Mouse (Mus musculus): ENCODE measurements at regions not wholly inside any gene's neighbourhood (a gene's known extent, or its start where the extent isn't known, plus 50 kb on each side); places are given as distances from the start of the nearest gene placed in this dataset.
A peak's percentile ranks its signal among the peaks of the same experiment; 100 is the strongest.

DNA sequence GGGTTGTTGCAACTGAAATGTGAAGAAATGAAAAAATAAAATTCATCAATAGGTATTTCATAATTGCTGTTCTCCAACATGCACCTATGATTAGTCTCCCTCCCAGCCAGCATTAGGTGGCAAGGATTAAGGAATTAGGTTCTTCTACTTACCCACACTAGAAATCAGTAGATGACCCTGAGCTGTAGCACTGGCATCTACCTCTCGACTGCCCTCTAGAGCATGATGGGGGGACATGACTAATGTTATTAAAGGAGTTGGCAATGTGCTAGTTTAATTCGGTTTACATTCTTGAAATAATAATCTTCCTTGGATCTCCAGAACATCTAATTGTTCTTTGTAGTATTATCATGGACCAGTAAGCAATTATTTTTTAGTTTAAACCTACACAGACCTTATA, 370.9 kb downstream of the Dcdc2c start:
- H3K9ac ChIP-seq = no peak overlapping the region
- no peaks in the 10 kb centered on the region for H3K4me1 ChIP-seq (replicated peaks)
- WGBS = 57% methylated on average over 2 of the region's 2 CpGs
- ATAC-seq (replicated peaks; ENCODE audit: insufficient number of reproducible peaks, insufficient read depth, low FRiP score, low read depth) = no peak
- no peak overlapping the region for H3K4me3 ChIP-seq
- no peaks in the 10 kb centered on the region for H3K9me3 ChIP-seq (replicated peaks)
- no peaks in the 10 kb centered on the region for H3K27me3 ChIP-seq
- no peaks in the 10 kb centered on the region for H3K36me3 ChIP-seq
- H3K4me2 ChIP-seq = no peak overlapping the region
- H3K27ac ChIP-seq = no peak overlapping the region

GRCm38 (mm10) chr12:28176016-28176415, 376.2 kb downstream of the Dcdc2c start:
- H3K9ac ChIP-seq = no peak overlapping the region
- no peak overlapping the region for H3K4me3 ChIP-seq
- no peaks in the 10 kb centered on the region for H3K4me1 ChIP-seq (replicated peaks)
- H3K9me3 ChIP-seq (replicated peaks) = no peaks in the 10 kb centered on the region
- no peaks in the 10 kb centered on the region for H3K27me3 ChIP-seq
- no peaks in the 10 kb centered on the region for H3K36me3 ChIP-seq
- H3K4me2 ChIP-seq = no peak overlapping the region
- no peak overlapping the region for H3K27ac ChIP-seq
- 41% methylated on average over 3 of the region's 3 CpGs for WGBS
- no peak for ATAC-seq (replicated peaks; ENCODE audit: insufficient number of reproducible peaks, insufficient read depth, low FRiP score, low read depth)

GRCm38 (mm10) chr12:28174078-28174477, 378.1 kb downstream of the Dcdc2c start:
- Histone ChIP-seq H3K27me3 (no peaks in the 10 kb centered on the region), H3K9ac (no peak overlapping the region), H3K36me3 (no peaks in the 10 kb centered on the region), H3K27ac (no peak overlapping the region), H3K4me2 (no peak overlapping the region), H3K4me1 (replicated peaks) (no peaks in the 10 kb centered on the region), H3K4me3 (no peak overlapping the region), H3K9me3 (replicated peaks) (no peaks in the 10 kb centered on the region)
- ATAC-seq (replicated peaks; ENCODE audit: insufficient number of reproducible peaks, insufficient read depth, low FRiP score, low read depth) = no peak

DNA sequence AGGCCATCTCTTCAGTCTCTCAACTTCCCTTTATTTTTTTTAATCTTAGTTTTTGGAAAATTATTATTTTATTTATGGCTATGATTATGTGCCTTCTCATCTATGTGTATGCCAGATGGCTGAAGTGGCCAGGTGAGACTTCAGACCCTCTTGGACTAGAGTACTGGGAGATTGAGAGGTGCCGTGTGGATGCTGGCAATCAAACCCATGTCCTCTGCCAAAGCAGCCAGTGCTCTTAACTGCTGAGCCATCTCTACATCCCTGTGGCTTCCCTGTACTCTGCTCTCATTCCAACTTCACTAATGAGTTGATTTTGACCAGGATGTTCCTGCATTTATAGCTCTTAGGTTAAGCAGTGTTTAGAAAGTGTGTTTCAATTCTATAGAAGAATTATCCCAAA, 393.4 kb downstream of the Dcdc2c start:
- 83% methylated on average over 1 of the region's 1 CpGs for WGBS
- H3K4me1 ChIP-seq (replicated peaks) = no peaks in the 10 kb centered on the region

DNA sequence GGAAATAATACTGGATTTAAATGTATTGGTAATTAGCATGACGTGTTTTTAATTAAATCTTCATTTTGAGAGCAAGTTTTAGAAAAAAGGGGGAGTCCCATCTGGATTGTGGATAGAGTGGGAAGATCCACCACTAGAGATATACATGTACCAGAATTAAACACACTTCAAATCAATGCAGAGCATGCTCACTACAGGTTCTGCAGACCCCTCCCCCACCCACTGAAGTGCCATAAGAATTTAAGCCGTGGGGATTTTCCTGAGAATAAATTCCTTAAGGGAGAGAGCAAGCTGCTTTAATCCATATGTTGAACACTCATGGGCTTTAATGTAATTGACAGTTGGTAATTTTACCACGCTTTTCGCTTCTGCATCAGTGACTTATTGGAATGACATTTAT, 401.4 kb downstream of the Dcdc2c start:
- Histone ChIP-seq H3K27me3 (no peaks in the 10 kb centered on the region), H3K4me3 (no peak overlapping the region), H3K4me1 (replicated peaks) (no peaks in the 10 kb centered on the region), H3K9ac (no peak overlapping the region), H3K9me3 (replicated peaks) (no peaks in the 10 kb centered on the region), H3K27ac (no peak overlapping the region), H3K4me2 (no peak overlapping the region), H3K36me3 (no peaks in the 10 kb centered on the region)
- 73% methylated on average over 4 of the region's 4 CpGs for WGBS
- no peak for ATAC-seq (replicated peaks; ENCODE audit: insufficient number of reproducible peaks, insufficient read depth, low FRiP score, low read depth)

More for the DNA sequence above, 393.4 kb downstream of the Dcdc2c start:
- H3K4me3 ChIP-seq = no peak overlapping the region
- no peak overlapping the region for H3K9ac ChIP-seq
- no peaks in the 10 kb centered on the region for H3K36me3 ChIP-seq
- no peaks in the 10 kb centered on the region for H3K9me3 ChIP-seq (replicated peaks)
- no peak for ATAC-seq (replicated peaks; ENCODE audit: insufficient number of reproducible peaks, insufficient read depth, low FRiP score, low read depth)
- H3K4me2 ChIP-seq = no peak overlapping the region
- H3K27me3 ChIP-seq = no peaks in the 10 kb centered on the region
- H3K27ac ChIP-seq = no peak overlapping the region

DNA sequence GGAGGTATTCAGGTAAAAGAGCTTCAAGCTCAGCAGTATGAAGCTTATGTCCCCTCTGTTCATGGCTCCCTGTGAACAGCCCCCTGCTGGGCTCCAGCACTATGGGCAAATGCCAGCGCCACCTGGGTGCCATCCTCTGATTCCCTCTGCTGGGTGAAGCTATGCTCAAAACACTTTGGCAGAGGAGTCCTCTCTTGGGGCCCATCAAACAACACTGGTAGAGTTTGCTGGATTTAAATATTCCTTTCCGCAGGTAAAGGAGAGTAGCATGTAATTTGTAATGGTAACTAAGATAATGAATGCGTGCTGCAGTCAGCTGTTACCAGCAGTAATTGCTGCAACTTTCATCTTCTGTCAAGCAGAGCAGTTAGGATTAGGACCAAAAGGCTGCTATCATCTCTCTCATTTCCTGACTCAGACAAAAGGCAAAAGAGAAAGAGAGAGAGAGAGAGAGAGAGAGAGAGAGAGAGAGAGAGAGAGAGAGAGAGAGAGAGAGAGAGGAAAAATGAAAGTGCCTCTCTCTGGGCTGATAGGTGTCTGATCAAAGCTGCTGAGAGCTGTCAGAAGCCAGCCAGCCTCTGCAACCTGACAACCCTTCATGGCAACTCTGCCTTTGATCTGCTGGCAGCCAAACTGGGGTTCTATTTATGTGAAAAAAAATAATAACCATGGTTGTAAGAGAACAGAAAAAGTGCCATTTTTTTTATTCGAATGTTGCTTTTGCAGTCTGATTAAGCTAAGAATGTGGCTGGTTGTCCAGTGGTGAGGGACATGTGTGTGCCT, 416.2 kb downstream of the Dcdc2c start:
- no peak overlapping the region for H3K4me3 ChIP-seq
- 55% methylated on average over 4 of the region's 4 CpGs for WGBS
- H3K36me3 ChIP-seq = no peaks in the 10 kb centered on the region
- no peak for ATAC-seq (replicated peaks; ENCODE audit: insufficient number of reproducible peaks, insufficient read depth, low FRiP score, low read depth)
- H3K27ac ChIP-seq = no peak overlapping the region
- no peaks in the 10 kb centered on the region for H3K27me3 ChIP-seq
- H3K9me3 ChIP-seq (replicated peaks) = no peaks in the 10 kb centered on the region
- no peaks in the 10 kb centered on the region for H3K4me1 ChIP-seq (replicated peaks)
- no peak overlapping the region for H3K4me2 ChIP-seq
- H3K9ac ChIP-seq = no peak overlapping the region

GRCm38 (mm10) chr12:28122766-28123165, 429.4 kb downstream of the Dcdc2c start:
- 43% methylated on average over 9 of the region's 9 CpGs for WGBS
- ATAC-seq (replicated peaks; ENCODE audit: insufficient number of reproducible peaks, insufficient read depth, low FRiP score, low read depth) = no peak
- no peaks in the 10 kb centered on the region for H3K27me3 ChIP-seq
- no peaks in the 10 kb centered on the region for H3K36me3 ChIP-seq
- H3K4me3 ChIP-seq = no peak overlapping the region
- no peak overlapping the region for H3K9ac ChIP-seq
- no peak overlapping the region for H3K27ac ChIP-seq
- no peak overlapping the region for H3K4me2 ChIP-seq
- no peaks in the 10 kb centered on the region for H3K9me3 ChIP-seq (replicated peaks)
- H3K4me1 ChIP-seq (replicated peaks) = no peaks in the 10 kb centered on the region

- H3K27me3 ChIP-seq = no peaks in the 10 kb centered on the region
- H3K9ac ChIP-seq = no peak overlapping the region
- WGBS = 44% methylated on average over 3 of the region's 3 CpGs
- no peaks in the 10 kb centered on the region for H3K9me3 ChIP-seq (replicated peaks)
- H3K36me3 ChIP-seq = no peaks in the 10 kb centered on the region
- H3K4me3 ChIP-seq = no peak overlapping the region
- H3K4me1 ChIP-seq (replicated peaks) = no peaks in the 10 kb centered on the region
- H3K4me2 ChIP-seq = no peak overlapping the region
- ATAC-seq (replicated peaks; ENCODE audit: insufficient number of reproducible peaks, insufficient read depth, low FRiP score, low read depth) = 0 out of 2 replicates have a peak, but pooled peaks have one; percentile 22
- no peak overlapping the region for H3K27ac ChIP-seq
These were observed 432.1 kb downstream of the Dcdc2c start for GRCm38 (mm10) chr12:28120106-28120505.

- no peaks in the 10 kb centered on the region for H3K4me1 ChIP-seq (replicated peaks)
- H3K27ac ChIP-seq = no peak overlapping the region
- H3K9me3 ChIP-seq (replicated peaks) = no peaks in the 10 kb centered on the region
- no peak overlapping the region for H3K9ac ChIP-seq
- no peaks in the 10 kb centered on the region for H3K36me3 ChIP-seq
- 76% methylated on average over 6 of the region's 6 CpGs for WGBS
- ATAC-seq (replicated peaks; ENCODE audit: insufficient number of reproducible peaks, insufficient read depth, low FRiP score, low read depth) = no peak
- no peaks in the 10 kb centered on the region for H3K27me3 ChIP-seq
- no peak overlapping the region for H3K4me2 ChIP-seq
- H3K4me3 ChIP-seq = no peak overlapping the region
These were observed 461.5 kb downstream of the Dcdc2c start for GRCm38 (mm10) chr12:28090673-28091072.

DNA sequence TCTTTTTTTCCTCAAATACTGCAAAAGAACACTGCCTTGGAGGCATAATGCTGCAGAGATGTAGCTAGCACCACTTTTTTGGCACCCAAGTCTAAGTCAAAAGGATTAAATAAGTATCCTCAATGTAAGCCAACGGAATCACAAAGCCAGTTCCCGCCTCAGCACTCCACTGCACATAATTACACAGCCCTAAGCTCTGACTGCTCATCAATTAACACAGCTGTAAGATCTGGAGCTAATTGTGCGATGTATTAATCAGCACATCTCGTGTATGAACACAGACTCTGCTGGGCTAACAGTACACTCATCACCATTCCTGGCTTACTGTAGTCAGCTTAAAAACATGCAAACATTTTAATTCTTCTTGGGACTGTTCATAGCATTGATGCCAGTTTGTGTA, 466.7 kb downstream of the Dcdc2c start:
- ATAC-seq (replicated peaks; ENCODE audit: insufficient number of reproducible peaks, insufficient read depth, low FRiP score, low read depth) = no peak
- Histone ChIP-seq H3K27ac (no peak overlapping the region), H3K4me1 (replicated peaks) (no peaks in the 10 kb centered on the region), H3K9ac (no peak overlapping the region), H3K9me3 (replicated peaks) (no peaks in the 10 kb centered on the region), H3K27me3 (no peaks in the 10 kb centered on the region), H3K36me3 (no peaks in the 10 kb centered on the region), H3K4me2 (no peak overlapping the region), H3K4me3 (no peak overlapping the region)
- 72% methylated on average over 4 of the region's 4 CpGs for WGBS

GRCm38 (mm10) chr12:28076606-28077005, 475.6 kb downstream of the Dcdc2c start:
- no peaks in the 10 kb centered on the region for H3K4me1 ChIP-seq (replicated peaks)
- H3K27ac ChIP-seq = no peak overlapping the region
- H3K4me2 ChIP-seq = no peak overlapping the region
- H3K27me3 ChIP-seq = no peaks in the 10 kb centered on the region
- WGBS = 80% methylated on average over 3 of the region's 3 CpGs
- H3K9me3 ChIP-seq (replicated peaks) = no peaks in the 10 kb centered on the region
- H3K36me3 ChIP-seq = no peaks in the 10 kb centered on the region
- H3K9ac ChIP-seq = no peak overlapping the region
- ATAC-seq (replicated peaks; ENCODE audit: insufficient number of reproducible peaks, insufficient read depth, low FRiP score, low read depth) = no peak
- H3K4me3 ChIP-seq = no peak overlapping the region

DNA sequence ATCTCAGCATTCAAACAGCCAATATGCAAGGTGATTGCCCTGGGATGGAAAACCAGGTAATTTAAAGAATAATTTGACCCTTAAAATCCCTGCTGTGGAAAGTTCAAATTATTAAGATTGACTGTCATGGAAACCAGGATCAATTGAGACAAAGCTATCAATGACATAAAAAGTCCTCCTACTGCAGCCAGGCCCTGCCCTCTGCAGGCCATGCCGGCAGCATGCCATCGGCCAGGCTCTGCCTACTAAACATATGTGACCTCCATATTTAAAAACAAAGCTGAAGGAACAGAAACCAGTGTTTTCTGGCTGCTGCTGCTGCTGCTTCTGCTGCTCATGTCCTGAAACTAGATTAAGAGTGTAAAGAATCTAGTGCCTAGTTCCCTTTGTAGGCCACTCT, 483.6 kb downstream of the Dcdc2c start:
- no peaks in the 10 kb centered on the region for H3K9me3 ChIP-seq (replicated peaks)
- no peak overlapping the region for H3K4me2 ChIP-seq
- 70% methylated on average over 2 of the region's 2 CpGs for WGBS
- no peak overlapping the region for H3K27ac ChIP-seq
- no peak overlapping the region for H3K4me3 ChIP-seq
- H3K9ac ChIP-seq = no peak overlapping the region
- no peaks in the 10 kb centered on the region for H3K4me1 ChIP-seq (replicated peaks)
- no peaks in the 10 kb centered on the region for H3K27me3 ChIP-seq
- no peak for ATAC-seq (replicated peaks; ENCODE audit: insufficient number of reproducible peaks, insufficient read depth, low FRiP score, low read depth)
- no peaks in the 10 kb centered on the region for H3K36me3 ChIP-seq
